Mouse (Mus musculus): ENCODE data around the gene Asb17. TPM values are rescaled to one million over a fixed set of nuclear protein-coding genes. Genes with fewer than 3 reads are reported as not detected.
A peak's percentile ranks its signal among the peaks of the same experiment; 100 is the strongest.

The Asb17 gene
- 0.30 and 0.82 TPM in 2 replicates for polyA plus RNA-seq (2015; fragmentation: Nextera tagmentation; extraction: Ambion mirVana)

- H3K4me1 ChIP-seq: no peaks in the 10 kb centered on the region
- no peaks in the 10 kb centered on the region for H3K36me3 ChIP-seq
- no peak within 1 kb of the TSS for H3K9ac ChIP-seq
- no peaks in the 10 kb centered on the region for H3K9me3 ChIP-seq
- H3K4me3 ChIP-seq (replicated peaks): no peak within 1 kb of the TSS
- H3K4me2 ChIP-seq: no peak within 1 kb of the TSS
- no peak for ATAC-seq (ENCODE audit: insufficient read depth, low FRiP score, low read depth)
- 81% methylated on average over 10 of the region's 10 CpGs for WGBS
- H3K27ac ChIP-seq: no peak within 1 kb of the TSS
- no peaks in the 10 kb centered on the region for H3K27me3 ChIP-seq (replicated peaks)
Measured at GRCm38 (mm10) chr3:153844030-153844429, at the start of gene Asb17. Gene Asb17 (plus strand): TSS chr3:153844209.

GRCm38 (mm10) chr3:153797574-153797973 is 46.4 kb upstream of the Asb17 start:
- Histone ChIP-seq H3K27ac (no peak overlapping the region), H3K4me1 (no peaks in the 10 kb centered on the region), H3K36me3 (no peaks in the 10 kb centered on the region), H3K27me3 (replicated peaks) (no peaks in the 10 kb centered on the region), H3K9me3 (no peaks in the 10 kb centered on the region), H3K9ac (no peak overlapping the region), H3K4me2 (no peak overlapping the region), H3K4me3 (replicated peaks) (no peak overlapping the region)
- 43% methylated on average over 7 of the region's 7 CpGs for WGBS
- no peak for ATAC-seq (ENCODE audit: insufficient read depth, low FRiP score, low read depth)

DNA sequence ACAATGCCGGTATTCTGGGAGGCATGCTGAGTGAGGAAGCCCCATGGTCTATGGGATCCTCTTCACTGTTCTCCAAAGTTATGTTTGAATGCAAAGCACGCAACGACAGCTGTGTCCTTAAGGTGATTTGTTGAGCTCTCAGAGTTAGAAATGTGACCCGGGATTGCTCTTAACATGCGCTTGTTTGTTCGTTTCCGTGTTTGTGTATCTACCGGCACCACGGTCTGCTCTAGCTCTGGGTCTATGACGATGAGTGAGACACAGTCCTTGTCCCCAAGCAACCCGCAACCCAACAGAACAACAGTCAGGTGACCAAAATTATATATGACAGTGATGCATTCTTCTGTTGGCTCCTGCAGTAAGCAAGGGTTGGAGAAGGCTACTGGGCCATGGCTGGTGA is 44.4 kb upstream of the Asb17 start:
- Histone ChIP-seq H3K4me1 (no peaks in the 10 kb centered on the region), H3K9ac (no peak overlapping the region), H3K4me2 (no peak overlapping the region), H3K9me3 (no peaks in the 10 kb centered on the region), H3K27me3 (replicated peaks) (no peaks in the 10 kb centered on the region), H3K4me3 (replicated peaks) (no peak overlapping the region), H3K36me3 (no peaks in the 10 kb centered on the region), H3K27ac (no peak overlapping the region)
- ATAC-seq (ENCODE audit: insufficient read depth, low FRiP score, low read depth): no peak
- WGBS: 86% methylated on average over 11 of the region's 11 CpGs

GRCm38 (mm10) chr3:153800690-153801089 is 43.3 kb upstream of the Asb17 start:
- no peaks in the 10 kb centered on the region for H3K9me3 ChIP-seq
- no peaks in the 10 kb centered on the region for H3K36me3 ChIP-seq
- peak; percentile 45; the same call in 1 of the 2 replicates for ATAC-seq (ENCODE audit: insufficient read depth, low FRiP score, low read depth)
- 73% methylated on average over 5 of the region's 5 CpGs for WGBS
- no peak overlapping the region for H3K4me2 ChIP-seq
- H3K27me3 ChIP-seq (replicated peaks): no peaks in the 10 kb centered on the region
- no peak overlapping the region for H3K4me3 ChIP-seq (replicated peaks)
- no peak overlapping the region for H3K9ac ChIP-seq
- H3K27ac ChIP-seq: no peak overlapping the region
- no peaks in the 10 kb centered on the region for H3K4me1 ChIP-seq

GRCm38 (mm10) chr3:153801541-153801940 is 42.5 kb upstream of the Asb17 start:
- no peaks in the 10 kb centered on the region for H3K36me3 ChIP-seq
- no peak overlapping the region for H3K9ac ChIP-seq
- no peak overlapping the region for H3K4me3 ChIP-seq (replicated peaks)
- no peak overlapping the region for H3K27ac ChIP-seq
- no peak overlapping the region for H3K4me2 ChIP-seq
- 78% methylated on average over 6 of the region's 6 CpGs for WGBS
- no peaks in the 10 kb centered on the region for H3K4me1 ChIP-seq
- H3K9me3 ChIP-seq: no peaks in the 10 kb centered on the region
- no peak for ATAC-seq (ENCODE audit: insufficient read depth, low FRiP score, low read depth)
- no peaks in the 10 kb centered on the region for H3K27me3 ChIP-seq (replicated peaks)

DNA sequence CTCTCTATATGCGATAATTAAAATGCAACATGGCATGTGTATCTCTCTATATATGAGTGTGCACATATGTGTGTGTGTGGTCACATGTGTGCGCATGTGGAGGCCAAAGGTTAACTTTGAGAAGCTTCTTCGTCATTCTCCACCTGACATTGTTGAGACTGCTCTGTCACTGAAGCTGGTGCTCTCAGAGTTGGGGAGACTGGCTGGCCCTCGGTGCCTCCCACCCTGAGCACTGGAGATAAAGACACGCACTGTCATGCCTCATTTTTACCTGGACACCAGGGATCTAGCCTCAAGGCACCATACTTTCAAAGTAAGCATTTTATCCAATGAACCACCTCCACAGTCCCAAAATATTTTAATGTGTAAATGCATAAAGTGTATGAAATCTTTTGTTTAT is 41.4 kb upstream of the Asb17 start:
- Histone ChIP-seq H3K9me3 (no peaks in the 10 kb centered on the region), H3K36me3 (no peaks in the 10 kb centered on the region), H3K4me3 (replicated peaks) (no peak overlapping the region), H3K27ac (no peak overlapping the region), H3K4me1 (no peaks in the 10 kb centered on the region), H3K27me3 (replicated peaks) (no peaks in the 10 kb centered on the region), H3K4me2 (no peak overlapping the region), H3K9ac (no peak overlapping the region)
- WGBS: 84% methylated on average over 5 of the region's 5 CpGs
- peak; percentile 89 for ATAC-seq (ENCODE audit: insufficient read depth, low FRiP score, low read depth)

- H3K9ac ChIP-seq: no peak overlapping the region
- no peak overlapping the region for H3K4me2 ChIP-seq
- no peak overlapping the region for H3K27ac ChIP-seq
- ATAC-seq (ENCODE audit: insufficient read depth, low FRiP score, low read depth): no peak
- WGBS: 89% methylated on average over 7 of the region's 7 CpGs
- 0 out of 2 replicates have a peak, but pooled peaks cover 5% of the 10 kb centered on the region for H3K4me1 ChIP-seq
- no peaks in the 10 kb centered on the region for H3K9me3 ChIP-seq
- no peaks in the 10 kb centered on the region for H3K27me3 ChIP-seq (replicated peaks)
- H3K4me3 ChIP-seq (replicated peaks): no peak overlapping the region
- H3K36me3 ChIP-seq: no peaks in the 10 kb centered on the region
Measured at GRCm38 (mm10) chr3:153804032-153804431, 40.0 kb upstream of the Asb17 start.

- Histone ChIP-seq H3K27me3 (replicated peaks) (no peaks in the 10 kb centered on the region), H3K27ac (no peak overlapping the region), H3K4me2 (peak overlapping the region; percentile 26; the same call in 1 of the 2 replicates), H3K36me3 (no peaks in the 10 kb centered on the region), H3K4me1 (peaks cover 7% of the 10 kb centered on the region; the same call in 1 of the 2 replicates), H3K4me3 (replicated peaks) (no peak overlapping the region), H3K9me3 (no peaks in the 10 kb centered on the region), H3K9ac (no peak overlapping the region)
- ATAC-seq (ENCODE audit: insufficient read depth, low FRiP score, low read depth): peak; percentile 44; the same call in 1 of the 2 replicates
- WGBS: 36% methylated on average over 14 of the region's 14 CpGs
Measured at GRCm38 (mm10) chr3:153806077-153806772, 37.8 kb upstream of the Asb17 start.

DNA sequence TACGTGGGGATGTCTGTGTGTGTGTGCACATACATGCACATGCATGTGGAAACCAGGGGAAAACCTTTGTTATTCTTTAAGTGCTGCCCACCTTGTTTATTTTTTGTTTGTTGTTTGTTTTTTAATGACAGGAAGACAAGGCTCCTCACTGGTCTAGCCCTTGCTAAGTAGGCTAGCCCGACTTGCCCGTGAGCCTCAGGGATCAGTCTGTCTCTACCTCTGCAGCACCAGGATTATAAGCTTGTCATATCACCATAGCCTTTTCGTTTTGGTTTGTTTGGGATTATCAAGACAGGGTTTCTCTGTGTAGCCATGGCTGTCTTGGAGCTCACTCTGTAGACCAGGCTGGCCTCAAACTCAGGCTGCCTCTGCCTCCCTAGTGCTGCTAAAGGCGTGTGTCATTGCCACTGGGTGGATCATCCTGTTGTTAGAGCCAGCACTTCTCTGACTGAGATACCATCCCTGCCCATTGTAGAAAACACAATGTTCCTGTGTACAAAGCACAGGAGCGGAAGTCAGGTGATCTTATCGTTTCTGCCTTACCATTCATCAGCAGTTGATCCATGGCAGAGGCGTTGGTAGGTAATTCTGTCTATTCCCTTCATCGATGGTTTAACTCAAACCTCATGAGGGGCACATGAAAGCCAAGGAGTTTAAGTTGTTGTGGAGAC is 37.1 kb upstream of the Asb17 start:
- Histone ChIP-seq H3K9me3 (no peaks in the 10 kb centered on the region), H3K27me3 (replicated peaks) (no peaks in the 10 kb centered on the region), H3K9ac (no peak overlapping the region), H3K4me3 (replicated peaks) (no peak overlapping the region), H3K4me2 (no peak overlapping the region), H3K4me1 (peaks cover 7% of the 10 kb centered on the region; the same call in 1 of the 2 replicates), H3K36me3 (no peaks in the 10 kb centered on the region), H3K27ac (no peak overlapping the region)
- WGBS: 85% methylated on average over 9 of the region's 9 CpGs
- ATAC-seq (ENCODE audit: insufficient read depth, low FRiP score, low read depth): no peak

DNA sequence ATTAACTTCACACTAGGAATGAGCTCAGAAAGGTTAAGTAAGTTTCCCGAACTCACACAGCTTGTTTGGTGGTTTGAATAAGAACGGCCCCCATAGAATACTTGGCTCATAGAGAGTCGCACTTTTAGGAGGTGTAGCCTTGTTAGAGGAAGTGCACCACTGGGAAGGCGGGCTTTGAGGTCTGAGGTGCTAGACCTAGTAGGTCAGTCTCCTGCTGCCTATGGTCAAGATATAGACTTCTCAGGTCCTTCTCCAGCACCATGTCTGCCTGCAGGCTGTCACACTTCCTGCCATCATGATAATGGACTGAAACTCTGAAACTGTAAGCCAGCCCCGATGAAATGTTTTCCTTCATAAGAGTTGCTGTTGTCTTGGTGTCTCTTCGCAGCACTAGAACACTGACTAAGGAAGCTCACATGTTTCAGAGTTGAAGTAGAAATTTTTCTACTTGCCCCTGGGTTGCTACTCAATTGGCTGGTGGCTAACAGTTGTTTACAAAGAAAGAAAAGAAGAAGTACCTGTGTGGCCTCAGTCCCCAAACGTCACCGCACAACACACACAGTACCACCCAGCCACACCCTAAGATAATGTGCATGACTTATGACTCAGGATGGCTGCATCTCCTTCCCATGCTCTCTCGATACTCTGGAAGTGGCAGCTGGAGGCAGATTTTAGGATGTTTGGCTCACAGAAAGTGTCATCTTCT is 36.4 kb upstream of the Asb17 start:
- Histone ChIP-seq H3K27ac (no peak overlapping the region), H3K4me1 (peaks cover 7% of the 10 kb centered on the region; the same call in 1 of the 2 replicates), H3K36me3 (no peaks in the 10 kb centered on the region), H3K4me2 (no peak overlapping the region), H3K27me3 (replicated peaks) (no peaks in the 10 kb centered on the region), H3K4me3 (replicated peaks) (no peak overlapping the region), H3K9ac (no peak overlapping the region), H3K9me3 (no peaks in the 10 kb centered on the region)
- peak; percentile 78 for ATAC-seq (ENCODE audit: insufficient read depth, low FRiP score, low read depth)
- WGBS: 81% methylated on average over 9 of the region's 9 CpGs

- peaks cover 7% of the 10 kb centered on the region; the same call in 1 of the 2 replicates for H3K4me1 ChIP-seq
- H3K9me3 ChIP-seq: no peaks in the 10 kb centered on the region
- H3K4me2 ChIP-seq: no peak overlapping the region
- H3K27ac ChIP-seq: no peak overlapping the region
- WGBS: 60% methylated on average over 13 of the region's 13 CpGs
- no peak overlapping the region for H3K9ac ChIP-seq
- no peak for ATAC-seq (ENCODE audit: insufficient read depth, low FRiP score, low read depth)
- H3K4me3 ChIP-seq (replicated peaks): no peak overlapping the region
- H3K36me3 ChIP-seq: no peaks in the 10 kb centered on the region
- H3K27me3 ChIP-seq (replicated peaks): no peaks in the 10 kb centered on the region
Measured at GRCm38 (mm10) chr3:153808406-153808805, 35.6 kb upstream of the Asb17 start.

GRCm38 (mm10) chr3:153814026-153814425 is 30.0 kb upstream of the Asb17 start:
- Histone ChIP-seq H3K9ac (no peak overlapping the region), H3K9me3 (no peaks in the 10 kb centered on the region), H3K27me3 (replicated peaks) (no peaks in the 10 kb centered on the region), H3K4me2 (no peak overlapping the region), H3K36me3 (no peaks in the 10 kb centered on the region), H3K27ac (no peak overlapping the region), H3K4me3 (replicated peaks) (no peak overlapping the region), H3K4me1 (peaks cover 2% of the 10 kb centered on the region; the same call in 1 of the 2 replicates)
- WGBS: 85% methylated on average over 8 of the region's 8 CpGs
- no peak for ATAC-seq (ENCODE audit: insufficient read depth, low FRiP score, low read depth)

Data from stomach, embryonic 15.5 days (tissue).